Mouse (Mus musculus): ENCODE measurements around the gene Gm10799.

DNA sequence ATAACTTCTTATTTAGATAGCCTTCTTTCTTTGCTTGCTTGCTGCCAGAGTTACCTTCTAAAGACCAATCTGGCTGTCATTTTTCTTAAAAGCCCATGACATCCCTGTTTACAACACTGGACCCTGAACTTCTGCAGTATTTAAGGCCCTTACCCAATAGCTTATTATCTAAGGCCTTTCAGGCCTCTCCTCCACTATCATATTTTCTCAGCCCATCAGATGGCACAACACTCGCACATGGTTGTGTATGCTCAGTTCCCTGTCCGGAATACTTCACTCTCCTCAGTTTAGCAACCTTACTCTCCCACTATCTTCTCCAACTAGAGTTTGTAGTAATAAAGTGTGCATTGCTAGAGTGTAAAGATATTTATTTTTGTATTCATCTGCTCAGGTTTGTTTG, 39.3 kb downstream of the Gm10799 start:
- TF ChIP-seq CTCF (IDR thresholded peaks at IDR 0.05; ENCODE audit: low read depth, low read length) (no peak), POLR2A (IDR thresholded peaks at IDR 0.05; ENCODE audit: extremely low read depth, insufficient read depth, low read length) (no peak)
